Mouse (Mus musculus): ENCODE results near the gene Alkbh7. TPM values are rescaled to one million over a fixed set of nuclear protein-coding genes. Genes with fewer than 3 reads are reported as not detected.

Gene Alkbh7
- total RNA-seq (2015) (15.1 and 16.6 TPM in 2 replicates), total RNA-seq (2017) (15.0 and 19.8 TPM in 2 replicates)

- peak; percentile 95 for ATAC-seq (replicated peaks; ENCODE audit: poor library complexity)
These were observed at the start of gene Alkbh7 for GRCm38 (mm10) chr17:56997029-56997667. Gene Alkbh7 (plus strand): TSS chr17:56997339.

- ATAC-seq (replicated peaks; ENCODE audit: poor library complexity) = peak; percentile 98
These were observed 46.2 kb upstream of the Alkbh7 start for GRCm38 (mm10) chr17:56950915-56951314.

- ATAC-seq (replicated peaks; ENCODE audit: poor library complexity) = no peak
These were observed 44.5 kb upstream of the Alkbh7 start for GRCm38 (mm10) chr17:56952639-56953038.

GRCm38 (mm10) chr17:56954871-56955270 lies 42.3 kb upstream of the Alkbh7 start:
- no peak for ATAC-seq (replicated peaks; ENCODE audit: poor library complexity)

GRCm38 (mm10) chr17:56957763-56958429 lies 39.2 kb upstream of the Alkbh7 start:
- ATAC-seq (replicated peaks; ENCODE audit: poor library complexity) = peak; percentile 98

GRCm38 (mm10) chr17:56958667-56959066 lies 38.5 kb upstream of the Alkbh7 start:
- ATAC-seq (replicated peaks; ENCODE audit: poor library complexity) = no peak

GRCm38 (mm10) chr17:56961880-56962279 lies 35.3 kb upstream of the Alkbh7 start:
- ATAC-seq (replicated peaks; ENCODE audit: poor library complexity) = no peak

GRCm38 (mm10) chr17:56962642-56963405 lies 34.3 kb upstream of the Alkbh7 start:
- no peak for ATAC-seq (replicated peaks; ENCODE audit: poor library complexity)

GRCm38 (mm10) chr17:56963646-56964045 lies 33.5 kb upstream of the Alkbh7 start:
- no peak for ATAC-seq (replicated peaks; ENCODE audit: poor library complexity)

- ATAC-seq (replicated peaks; ENCODE audit: poor library complexity) = no peak
These were observed 27.8 kb upstream of the Alkbh7 start for GRCm38 (mm10) chr17:56969321-56969720.

GRCm38 (mm10) chr17:56970081-56970480 lies 27.1 kb upstream of the Alkbh7 start:
- no peak for ATAC-seq (replicated peaks; ENCODE audit: poor library complexity)

- ATAC-seq (replicated peaks; ENCODE audit: poor library complexity) = no peak
These were observed 23.0 kb upstream of the Alkbh7 start for GRCm38 (mm10) chr17:56973956-56974707.

GRCm38 (mm10) chr17:56974708-56975240 lies 22.4 kb upstream of the Alkbh7 start:
- ATAC-seq (replicated peaks; ENCODE audit: poor library complexity) = no peak

GRCm38 (mm10) chr17:56975391-56975790 lies 21.7 kb upstream of the Alkbh7 start:
- no peak for ATAC-seq (replicated peaks; ENCODE audit: poor library complexity)

- no peak for ATAC-seq (replicated peaks; ENCODE audit: poor library complexity)
These were observed 20.4 kb upstream of the Alkbh7 start for GRCm38 (mm10) chr17:56976531-56977390.

- no peak for ATAC-seq (replicated peaks; ENCODE audit: poor library complexity)
These were observed 17.6 kb upstream of the Alkbh7 start for GRCm38 (mm10) chr17:56979524-56979923.

GRCm38 (mm10) chr17:56981049-56981448 lies 16.1 kb upstream of the Alkbh7 start:
- ATAC-seq (replicated peaks; ENCODE audit: poor library complexity) = no peak

GRCm38 (mm10) chr17:56982013-56982412 lies 15.1 kb upstream of the Alkbh7 start, which contains the start of gene Acer1:
Gene Acer1 (minus strand): TSS chr17:56982126.
- 0 out of 2 replicates have a peak, but pooled peaks have one; percentile 17 for ATAC-seq (replicated peaks; ENCODE audit: poor library complexity)

- no peak for ATAC-seq (replicated peaks; ENCODE audit: poor library complexity)
These were observed 12.3 kb upstream of the Alkbh7 start for GRCm38 (mm10) chr17:56984886-56985285.

GRCm38 (mm10) chr17:56985656-56986055 lies 11.5 kb upstream of the Alkbh7 start:
- no peak for ATAC-seq (replicated peaks; ENCODE audit: poor library complexity)

Measured in megakaryocyte progenitor cell, adult 5-6 weeks (primary cell).